Mouse (Mus musculus) brown adipose tissue, adult 24 weeks (tissue): ENCODE measurements around the gene Sod3. TPM values are rescaled to one million over a fixed set of nuclear protein-coding genes. Genes with fewer than 3 reads are reported as not detected.

Source experiments
- H3K27ac ChIP-seq: fragments of 200-500 bp; replicated peaks from 2 replicates; pipeline ENCODE4 v1.5.1; 2012; ENCODE audit warnings: low read depth, mild to moderate bottlenecking, low read length
- H3K4me1 ChIP-seq: fragments of 200-500 bp; 2 replicates; pipeline ENCODE4 v1.6.1; 2012; ENCODE audit warnings: low read length, mixed read lengths; ENCODE audit not compliant: control insufficient read depth, insufficient read depth, insufficient read length
- H3K4me3 ChIP-seq: fragments of 200-500 bp; 2 replicates; pipeline ENCODE4 v1.5.1; 2012; ENCODE audit warnings: low read depth, mild to moderate bottlenecking, low read length, moderate library complexity; ENCODE audit not compliant: insufficient read depth
- polyA plus RNA-seq: library from polyadenylated mRNA; stranded (reverse); fragments of >200 nt; gene quantifications from 2 replicates; pipeline ENCODE4 v1.2.4, GENCODE M21; 2012; ENCODE audit not compliant: missing spikeins, insufficient read depth, insufficient read length

Sod3 gene
- polyA plus RNA-seq, 1 experiment = 143 TPM

DNA sequence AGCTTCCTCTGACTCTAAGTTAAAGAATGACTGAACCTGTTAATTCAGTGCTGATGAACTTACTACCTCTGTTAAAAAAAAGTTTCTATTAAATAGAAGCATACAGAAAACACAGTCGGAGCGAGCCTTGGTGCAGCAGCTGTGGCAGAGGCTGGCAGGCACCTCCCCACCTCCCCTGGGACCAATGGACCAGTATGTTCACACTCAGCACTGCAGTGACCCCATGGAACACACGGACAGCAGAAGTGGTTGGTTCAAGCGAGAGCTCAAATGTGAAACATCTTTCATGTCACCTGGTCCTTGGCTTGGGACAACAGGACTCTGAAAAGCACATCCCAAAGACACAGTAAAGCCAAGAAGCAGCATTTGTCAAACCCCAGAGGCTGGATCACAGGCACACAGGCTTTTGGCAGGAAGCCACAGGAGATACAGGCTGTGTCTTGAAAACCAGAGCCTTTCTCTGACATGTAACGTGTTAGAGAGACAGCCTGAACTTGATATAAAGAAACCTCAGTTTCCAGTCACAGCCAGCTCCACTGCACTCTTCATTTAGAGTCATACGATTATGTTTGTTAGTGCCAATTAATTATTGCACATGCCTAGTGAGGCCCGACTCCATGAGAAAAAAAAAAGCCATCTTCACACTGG lies 45.2 kb downstream of the Sod3 start:
- no peak overlapping the region for H3K4me3 ChIP-seq
- no peaks in the 10 kb centered on the region for H3K4me1 ChIP-seq
- no peak overlapping the region for H3K27ac ChIP-seq

GRCm38 (mm10) chr5:52410197-52410596 lies 46.6 kb downstream of the Sod3 start:
- H3K4me3 ChIP-seq = no peak overlapping the region
- no peak overlapping the region for H3K27ac ChIP-seq
- H3K4me1 ChIP-seq = no peaks in the 10 kb centered on the region

DNA sequence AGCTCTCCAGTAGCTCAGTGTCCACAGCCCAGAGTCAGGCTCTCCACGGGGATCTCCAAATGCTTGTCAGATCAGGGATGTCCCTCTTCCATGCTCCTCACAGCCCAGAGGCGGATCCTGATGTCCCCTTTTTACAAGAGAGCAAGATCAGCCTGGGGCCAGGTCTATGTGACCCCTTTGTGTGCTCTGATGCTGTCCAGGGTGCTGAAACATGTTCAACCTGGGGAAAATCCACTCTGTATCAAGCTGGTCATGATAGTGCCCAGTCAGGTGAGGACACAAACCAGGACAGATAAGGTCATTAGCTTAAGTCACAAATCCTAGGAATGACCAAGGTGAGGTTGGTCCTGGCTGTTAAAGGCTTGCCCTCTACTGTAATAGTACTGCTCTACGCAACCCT lies 48.0 kb downstream of the Sod3 start:
- Histone ChIP-seq H3K4me3 (no peak overlapping the region), H3K4me1 (no peaks in the 10 kb centered on the region; the same call in 1 of the 2 replicates), H3K27ac (no peak overlapping the region)

DNA sequence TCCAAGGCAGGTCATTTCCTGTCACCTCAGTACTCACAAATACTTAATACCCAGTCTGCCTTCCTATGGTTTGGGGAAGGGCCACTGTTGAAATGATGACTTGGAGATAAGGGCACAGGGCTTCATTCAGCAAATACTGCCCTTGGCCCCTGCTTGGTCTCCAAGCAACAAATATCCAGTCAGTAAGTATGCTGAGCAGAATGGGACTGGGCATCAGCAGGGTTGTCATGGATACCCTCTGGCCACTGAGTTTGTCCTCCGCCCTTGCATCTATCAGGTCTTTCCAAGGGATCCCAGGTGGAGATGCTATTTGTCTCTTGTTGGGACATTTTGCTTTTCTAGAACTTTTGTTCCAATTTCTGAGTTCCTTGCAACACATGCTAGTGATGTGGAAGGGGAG lies 51.6 kb downstream of the Sod3 start:
- peaks cover 4% of the 10 kb centered on the region; the same call in 1 of the 2 replicates for H3K4me1 ChIP-seq
- H3K27ac ChIP-seq = no peak overlapping the region
- H3K4me3 ChIP-seq = no peak overlapping the region

DNA sequence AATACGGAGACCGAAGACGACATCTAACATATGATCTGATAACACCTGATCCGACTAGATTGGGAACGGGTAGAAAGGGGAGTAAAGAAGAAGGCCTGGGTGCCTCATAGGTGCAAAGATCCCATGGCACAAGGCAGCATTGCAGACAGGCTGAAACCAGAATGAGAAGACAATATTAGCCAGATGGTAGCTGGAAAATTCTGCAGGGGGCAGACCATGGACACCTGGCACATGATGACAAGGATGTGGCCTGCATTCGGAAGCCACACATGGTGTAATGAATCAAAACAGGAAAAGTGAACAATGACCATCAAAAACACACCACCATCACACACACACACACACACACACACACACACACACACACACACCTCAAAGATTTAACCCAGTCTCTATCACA lies 52.3 kb downstream of the Sod3 start:
- H3K4me3 ChIP-seq = no peak overlapping the region

GRCm38 (mm10) chr5:52416485-52416884 lies 52.9 kb downstream of the Sod3 start:
- peaks cover 4% of the 10 kb centered on the region; the same call in 1 of the 2 replicates for H3K4me1 ChIP-seq
- 0 out of 2 replicates have a peak overlapping the region, but pooled peaks have one; percentile 13 for H3K27ac ChIP-seq
- no peak overlapping the region for H3K4me3 ChIP-seq

More for the DNA sequence above, 52.3 kb downstream of the Sod3 start:
- peaks cover 4% of the 10 kb centered on the region; the same call in 1 of the 2 replicates for H3K4me1 ChIP-seq
- H3K27ac ChIP-seq = no peak overlapping the region

Other genes starting within 250 kb of the Sod3 start
- gene Dhx15, start 173.3 kb upstream of the Sod3 start, polyA plus RNA-seq = 44.0 and 50.4 TPM in 2 replicates
- gene Ccdc149, start 107.7 kb downstream of the Sod3 start, polyA plus RNA-seq = 1.8 and 2.1 TPM in 2 replicates
- 2.1 and 2.7 TPM in 2 replicates for gene Lgi2, start 202.7 kb downstream of the Sod3 start, polyA plus RNA-seq